In genomic region chr19:60241916-60242602, GRCm38 (mm10) we compare ENCODE assay signal across 24 mouse cellular contexts. TPM values are rescaled to one million over a fixed set of nuclear protein-coding genes. Genes with fewer than 3 reads are reported as not detected.
DNase-seq lines count a peak whose midpoint lies in the region; ATAC-seq and TF ChIP-seq lines count a peak whose summit lies in the region.
"Had no signal": no experiment of that assay in that cellular context is flagged by ENCODE, and none has a peak within 500 bp of the region (broad histone marks: within the 10 kb centered on the region; RNA-seq: fewer than 3 reads in every experiment).

No protein-coding gene starts in this region.

- WGBS in forebrain, embryonic 16.5 days, result 58% methylated on average over 7 of the region's 7 CpGs
- 80% methylated on average over 7 of the region's 7 CpGs for WGBS in forebrain, embryonic 10.5 days
- WGBS in midbrain, embryonic 12.5 days, result 61% methylated on average over 7 of the region's 7 CpGs
- 37% methylated on average over 7 of the region's 7 CpGs for WGBS in midbrain, postnatal 0 days
- WGBS in midbrain, embryonic 13.5 days, result 47% methylated on average over 7 of the region's 7 CpGs
- 44% methylated on average over 7 of the region's 7 CpGs for WGBS in neural tube, embryonic 14.5 days
- 87% methylated on average over 7 of the region's 7 CpGs for WGBS in kidney, embryonic 16.5 days

- H3K27me3 ChIP-seq in forebrain, embryonic 16.5 days (replicated peaks; ENCODE audit: control insufficient read depth, insufficient read depth, low read length), result no peaks in the 10 kb centered on the region
- no peaks in the 10 kb centered on the region for H3K27me3 ChIP-seq in forebrain, embryonic 10.5 days (ENCODE audit: poor library complexity, severe bottlenecking)
- H3K27me3 ChIP-seq in midbrain, embryonic 12.5 days, result no peaks in the 10 kb centered on the region
- H3K27me3 ChIP-seq in midbrain, postnatal 0 days (ENCODE audit: insufficient read depth, low read length), result no peaks in the 10 kb centered on the region
- H3K27me3 ChIP-seq in midbrain, embryonic 13.5 days, result no peaks in the 10 kb centered on the region
- H3K27me3 ChIP-seq in neural tube, embryonic 14.5 days (ENCODE audit: control insufficient read depth, insufficient read depth, low read length), result no peaks in the 10 kb centered on the region
- no peaks in the 10 kb centered on the region for H3K27me3 ChIP-seq in kidney, embryonic 16.5 days (ENCODE audit: insufficient read depth, low read length)
- H3K27me3 ChIP-seq: embryonic facial prominence, embryonic 12.5 days; heart, embryonic 13.5 days; intestine, embryonic 15.5 days; liver, embryonic 15.5 days had no signal

- peak overlapping the region; percentile 11; the same call in 1 of the 2 replicates for H3K4me2 ChIP-seq in forebrain, embryonic 16.5 days (ENCODE audit: low read length)
- H3K4me2 ChIP-seq in midbrain, embryonic 12.5 days (replicated peaks), result no peak overlapping the region
- H3K4me2 ChIP-seq in midbrain, postnatal 0 days (ENCODE audit: low read depth, low read length, poor library complexity, severe bottlenecking), result no peak overlapping the region
- H3K4me2 ChIP-seq in midbrain, embryonic 13.5 days (replicated peaks), result no peak overlapping the region; the same call in 1 of the 2 replicates
- H3K4me2 ChIP-seq in neural tube, embryonic 14.5 days (ENCODE audit: low read depth, low read length), result no peak overlapping the region
- H3K4me2 ChIP-seq in kidney, embryonic 16.5 days (replicated peaks; ENCODE audit: low read depth, low read length), result no peak overlapping the region
- H3K4me2 ChIP-seq: embryonic facial prominence, embryonic 12.5 days; heart, embryonic 13.5 days; intestine, embryonic 15.5 days; liver, embryonic 15.5 days; lung, embryonic 14.5 days had no signal

- no peak overlapping the region for H3K9ac ChIP-seq in forebrain, embryonic 16.5 days (replicated peaks; ENCODE audit: low read depth, low read length)
- no peak overlapping the region for H3K9ac ChIP-seq in midbrain, embryonic 12.5 days (replicated peaks)
- no peak overlapping the region for H3K9ac ChIP-seq in midbrain, postnatal 0 days (replicated peaks; ENCODE audit: low read length, poor library complexity, severe bottlenecking)
- H3K9ac ChIP-seq in midbrain, embryonic 13.5 days (replicated peaks), result no peak overlapping the region
- no peak overlapping the region for H3K9ac ChIP-seq in neural tube, embryonic 14.5 days (replicated peaks; ENCODE audit: low read depth, low read length)
- no peak overlapping the region for H3K9ac ChIP-seq in kidney, embryonic 16.5 days (replicated peaks; ENCODE audit: low read length)
- H3K9ac ChIP-seq: embryonic facial prominence, embryonic 12.5 days; heart, embryonic 13.5 days; intestine, embryonic 15.5 days; liver, embryonic 15.5 days; lung, embryonic 14.5 days had no signal

- DNase-seq in forebrain, embryonic 10.5 days (ENCODE audit: extremely low spot score, low spot score), result no peak
- DNase-seq in midbrain, postnatal 0 days (ENCODE audit: low spot score), result no peak
- DNase-seq in layer of hippocampus, adult 8-10 months (ENCODE audit: low spot score in 2 of 2), result no peak
- DNase-seq: adrenal gland, postnatal 14 days; cerebellum, adult 11-12 months; cerebellum, adult 9-11 months; embryo, embryonic 11 days; gastrocnemius, postnatal 10 days; heart, postnatal 10 days; kidney, adult 2 months; kidney, postnatal 10 days; liver; lung, embryonic 14.5 days; lung, postnatal 14 days had no signal

- no peak for TF ChIP-seq CTCF in midbrain, postnatal 0 days (IDR thresholded peaks at IDR 0.05)

- no peaks in the 10 kb centered on the region for H3K36me3 ChIP-seq in forebrain, embryonic 16.5 days (ENCODE audit: control insufficient read depth, insufficient read depth)
- H3K36me3 ChIP-seq in forebrain, embryonic 10.5 days (replicated peaks), result no peaks in the 10 kb centered on the region
- H3K36me3 ChIP-seq in midbrain, embryonic 12.5 days, result no peaks in the 10 kb centered on the region
- H3K36me3 ChIP-seq in midbrain, postnatal 0 days (ENCODE audit: insufficient read depth, low read length), result no peaks in the 10 kb centered on the region
- no peaks in the 10 kb centered on the region for H3K36me3 ChIP-seq in midbrain, embryonic 13.5 days
- H3K36me3 ChIP-seq in neural tube, embryonic 14.5 days (ENCODE audit: control insufficient read depth, insufficient read depth, low read length), result no peaks in the 10 kb centered on the region
- H3K36me3 ChIP-seq in kidney, embryonic 16.5 days (ENCODE audit: insufficient read depth, low read length), result no peaks in the 10 kb centered on the region
- H3K36me3 ChIP-seq: embryonic facial prominence, embryonic 12.5 days; heart, embryonic 13.5 days; intestine, embryonic 15.5 days; liver, embryonic 15.5 days had no signal

- peaks cover 6% of the 10 kb centered on the region for H3K4me1 ChIP-seq in forebrain, embryonic 16.5 days (replicated peaks; ENCODE audit: control insufficient read depth, insufficient read depth, low read length)
- H3K4me1 ChIP-seq in forebrain, embryonic 10.5 days, result peaks cover 7% of the 10 kb centered on the region; the same call in 1 of the 2 replicates
- peaks cover 10% of the 10 kb centered on the region; the same call in 1 of the 2 replicates for H3K4me1 ChIP-seq in midbrain, embryonic 12.5 days
- no peaks in the 10 kb centered on the region for H3K4me1 ChIP-seq in midbrain, postnatal 0 days (ENCODE audit: insufficient read depth, low read length)
- H3K4me1 ChIP-seq in midbrain, embryonic 13.5 days (replicated peaks), result peaks cover 16% of the 10 kb centered on the region
- H3K4me1 ChIP-seq in neural tube, embryonic 14.5 days (ENCODE audit: control insufficient read depth, insufficient read depth, low read length), result no peaks in the 10 kb centered on the region
- no peaks in the 10 kb centered on the region for H3K4me1 ChIP-seq in kidney, embryonic 16.5 days (ENCODE audit: insufficient read depth, low read length)
- H3K4me1 ChIP-seq: embryonic facial prominence, embryonic 12.5 days; heart, embryonic 13.5 days; intestine, embryonic 15.5 days; liver, embryonic 15.5 days had no signal

- peak; percentile 57 for ATAC-seq in forebrain, embryonic 16.5 days
- peak; percentile 44; the same call in 1 of the 2 replicates for ATAC-seq in midbrain, embryonic 12.5 days (ENCODE audit: low FRiP score, low read depth)
- no peak for ATAC-seq in midbrain, postnatal 0 days (ENCODE audit: low FRiP score)
- peak; percentile 84 for ATAC-seq in midbrain, embryonic 13.5 days
- peak; percentile 54; the same call in 1 of the 2 replicates for ATAC-seq in neural tube, embryonic 14.5 days (ENCODE audit: low read depth)
- ATAC-seq in kidney, embryonic 16.5 days (ENCODE audit: low FRiP score, low TSS enrichment), result no peak
- ATAC-seq: CD4-positive, CD25-positive, alpha-beta regulatory T cell, adult 4 months; intestine, embryonic 15.5 days had no signal

- H3K9me3 ChIP-seq in forebrain, embryonic 16.5 days (ENCODE audit: control insufficient read depth, low read length), result no peaks in the 10 kb centered on the region
- H3K9me3 ChIP-seq in forebrain, embryonic 10.5 days, result no peaks in the 10 kb centered on the region
- H3K9me3 ChIP-seq in midbrain, embryonic 12.5 days, result no peaks in the 10 kb centered on the region
- H3K9me3 ChIP-seq in midbrain, postnatal 0 days (ENCODE audit: low read length), result no peaks in the 10 kb centered on the region
- H3K9me3 ChIP-seq in midbrain, embryonic 13.5 days, result no peaks in the 10 kb centered on the region
- no peaks in the 10 kb centered on the region for H3K9me3 ChIP-seq in neural tube, embryonic 14.5 days (ENCODE audit: control insufficient read depth, low read length)
- no peaks in the 10 kb centered on the region for H3K9me3 ChIP-seq in kidney, embryonic 16.5 days (ENCODE audit: low read length)
- H3K9me3 ChIP-seq: embryonic facial prominence, embryonic 12.5 days; heart, embryonic 13.5 days; intestine, embryonic 15.5 days; liver, embryonic 15.5 days had no signal

- no peak overlapping the region for H3K27ac ChIP-seq in forebrain, embryonic 16.5 days (ENCODE audit: low read length)
- H3K27ac ChIP-seq in forebrain, embryonic 10.5 days, result no peak overlapping the region
- H3K27ac ChIP-seq in midbrain, embryonic 12.5 days (replicated peaks), result peak overlapping the region; percentile 52
- H3K27ac ChIP-seq in midbrain, postnatal 0 days (ENCODE audit: low read depth, low read length), result no peak overlapping the region
- peak overlapping the region; percentile 48 for H3K27ac ChIP-seq in midbrain, embryonic 13.5 days
- no peak overlapping the region for H3K27ac ChIP-seq in neural tube, embryonic 14.5 days (ENCODE audit: low read depth, low read length)
- H3K27ac ChIP-seq in kidney, embryonic 16.5 days (ENCODE audit: low read length), result no peak overlapping the region
- H3K27ac ChIP-seq: embryonic facial prominence, embryonic 12.5 days; heart, embryonic 13.5 days; intestine, embryonic 15.5 days; liver, embryonic 15.5 days had no signal

- H3K4me3 ChIP-seq in forebrain, embryonic 16.5 days (replicated peaks; ENCODE audit: low read length), result no peak overlapping the region
- no peak overlapping the region for H3K4me3 ChIP-seq in forebrain, embryonic 10.5 days
- H3K4me3 ChIP-seq in midbrain, embryonic 12.5 days, result no peak overlapping the region
- H3K4me3 ChIP-seq in midbrain, postnatal 0 days (ENCODE audit: low read depth, low read length), result no peak overlapping the region
- H3K4me3 ChIP-seq in midbrain, embryonic 13.5 days (replicated peaks), result no peak overlapping the region
- no peak overlapping the region for H3K4me3 ChIP-seq in neural tube, embryonic 14.5 days (ENCODE audit: low read depth, low read length)
- no peak overlapping the region for H3K4me3 ChIP-seq in kidney, embryonic 16.5 days (ENCODE audit: low read length)
- H3K4me3 ChIP-seq: embryonic facial prominence, embryonic 12.5 days; heart, embryonic 13.5 days; intestine, embryonic 15.5 days; liver, embryonic 15.5 days had no signal

RNA-seq across cellular contexts. Expression of gene Fam204a, which starts 15.6 kb away (rescaled TPM):
- polyA plus RNA-seq in forebrain, embryonic 16.5 days (2015; fragmentation: Nextera tagmentation; extraction: Ambion mirVana), result 52.2 and 55.7 TPM in 2 replicates
- 58.3 and 58.8 TPM in 2 replicates for polyA plus RNA-seq in forebrain, embryonic 10.5 days (2016; fragmentation: Nextera tagmentation; extraction: Ambion mirVana)
- 93.0 and 99.2 TPM in 2 replicates for polyA plus RNA-seq in midbrain, embryonic 12.5 days (2016; fragmentation: Nextera tagmentation; extraction: Ambion mirVana)
- total RNA-seq in midbrain, postnatal 0 days (2014; rRNA removed), result 28.3 and 38.3 TPM in 2 replicates
- 82.5 and 93.1 TPM in 2 replicates for polyA plus RNA-seq in midbrain, postnatal 0 days (2015; fragmentation: Nextera tagmentation; extraction: Ambion mirVana)
- 98.4 and 104 TPM in 2 replicates for polyA plus RNA-seq in midbrain, embryonic 13.5 days (2015; fragmentation: Nextera tagmentation; extraction: Ambion mirVana)
- polyA plus RNA-seq in neural tube, embryonic 14.5 days (2014; fragmentation: Nextera tagmentation; extraction: Ambion mirVana), result 71.9 and 76.0 TPM in 2 replicates
- 10 to 100 TPM; 28.1 to 35.0 (median 31.2) TPM for total RNA-seq in layer of hippocampus, adult 8-10 months (2022)
- 46.1 and 52.7 TPM in 2 replicates for polyA plus RNA-seq in kidney, embryonic 16.5 days (2015; fragmentation: Nextera tagmentation; extraction: Ambion mirVana)

Comparison
In these comparisons a context has a peak if more than half of its experiments do, and no peak if none do; other contexts are left out.
1. ATAC-seq: peak in forebrain, embryonic 16.5 days (single experiment), midbrain, embryonic 12.5 days (single experiment), midbrain, embryonic 13.5 days (single experiment) and neural tube, embryonic 14.5 days (single experiment); none in midbrain, postnatal 0 days (single experiment) and kidney, embryonic 16.5 days (single experiment).
2. H3K27ac ChIP-seq: peak in midbrain, embryonic 12.5 days (single experiment) and midbrain, embryonic 13.5 days (single experiment); none in forebrain, embryonic 16.5 days (single experiment), forebrain, embryonic 10.5 days (single experiment), midbrain, postnatal 0 days (single experiment), neural tube, embryonic 14.5 days (single experiment) and kidney, embryonic 16.5 days (single experiment).